Mouse (Mus musculus) embryonic facial prominence, embryonic 13.5 days (tissue): ENCODE measurements around the gene Cxcl3. TPM values are rescaled to one million over a fixed set of nuclear protein-coding genes. Genes with fewer than 3 reads are reported as not detected.
"Not testable (repeated sequence)": the region's sequence is repeated elsewhere in the genome, so short reads cannot be mapped to it uniquely, and the experiment has no call there.

ENCODE experiments used
- ATAC-seq: fragments of 200-750 bp; cut with Nextera tagmentation; 2 replicates; pipeline ENCODE4 v1.8.0; 2017; ENCODE audit warnings: low read depth; ENCODE audit not compliant: insufficient number of reproducible peaks, insufficient read depth, low FRiP score, low TSS enrichment
- H3K27ac ChIP-seq: fragments of 300-500 bp; sonication (generic); 2 replicates; pipeline ENCODE4 v1.5.1; 2015; ENCODE audit warnings: moderate library complexity, mild to moderate bottlenecking, inconsistent platforms
- H3K27me3 ChIP-seq: fragments of 300-500 bp; sonication (generic); 2 replicates; pipeline ENCODE4 v1.6.1; 2015; ENCODE audit warnings: mild to moderate bottlenecking, inconsistent platforms
- H3K36me3 ChIP-seq: fragments of 300-500 bp; sonication (generic); 2 replicates; pipeline ENCODE4 v1.6.1; 2015; ENCODE audit warnings: mild to moderate bottlenecking, inconsistent platforms
- H3K4me1 ChIP-seq: fragments of 300-500 bp; sonication (generic); 2 replicates; pipeline ENCODE4 v1.6.1; 2015; ENCODE audit warnings: inconsistent platforms
- H3K4me2 ChIP-seq: fragments of 300-500 bp; sonication (generic); 2 replicates; pipeline ENCODE4 v1.6.1; 2015; ENCODE audit warnings: moderate library complexity, mild to moderate bottlenecking, inconsistent platforms
- H3K4me3 ChIP-seq: fragments of 300-500 bp; sonication (generic); 2 replicates; pipeline ENCODE4 v1.5.1; 2015; ENCODE audit warnings: mild to moderate bottlenecking, inconsistent platforms
- H3K9ac ChIP-seq: fragments of 300-500 bp; sonication (generic); 2 replicates; pipeline ENCODE4 v1.6.1; 2015; ENCODE audit warnings: mild to moderate bottlenecking, inconsistent platforms
- H3K9me3 ChIP-seq: fragments of 300-500 bp; sonication (generic); 2 replicates; pipeline ENCODE4 v1.6.1; 2016; ENCODE audit warnings: inconsistent platforms
- WGBS: fragments of 180-500 bp; shearing (Covaris S2); methylation state at CpG from one replicate; pipeline ENCODE4 v1.1.7; 2015; ENCODE audit warnings: mixed read lengths; 5-methylcytosine and 5-hydroxymethylcytosine counted together
- microRNA-seq: library from miRNA; unstranded; fragments of <30 nt; microRNA quantifications from one replicate; pipeline ENCODE4, GENCODE M21; 2016
- polyA plus RNA-seq: library from polyadenylated mRNA; unstranded; fragments of >200 nt; fragmentation: Nextera tagmentation; extraction: Ambion mirVana; gene quantifications from 2 replicates; pipeline ENCODE4 v1.2.1, GENCODE M21; 2015

The Cxcl3 gene
- polyA plus RNA-seq, 1 experiment from 2014 or later: 0.41 TPM

DNA sequence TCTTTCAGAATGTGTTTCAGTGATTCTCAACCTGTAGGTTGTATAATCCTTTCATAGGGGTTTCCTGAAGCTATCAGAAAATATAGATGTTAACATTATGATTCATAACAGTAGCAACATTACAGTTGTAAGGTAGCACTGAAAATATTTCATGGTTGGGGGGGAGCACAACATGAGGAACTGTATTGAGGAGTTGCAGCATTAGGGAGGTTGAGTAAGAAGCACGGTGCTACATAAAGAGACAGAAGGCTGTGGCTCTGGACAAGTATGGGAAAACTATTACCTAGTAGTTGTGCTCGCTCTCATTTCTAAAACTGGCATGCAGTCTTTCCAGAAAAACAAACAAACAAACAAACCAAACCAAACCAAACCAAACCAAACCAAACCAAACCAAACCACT lies 9.5 kb downstream of the Cxcl3 start:
- 91% methylated on average over 2 of the region's 2 CpGs for WGBS
- H3K4me2 ChIP-seq, H3K27me3 ChIP-seq, H3K9ac ChIP-seq, H3K36me3 ChIP-seq, H3K27ac ChIP-seq, H3K4me1 ChIP-seq, H3K9me3 ChIP-seq, ATAC-seq, H3K4me3 ChIP-seq: not testable (repeated sequence)

- Histone ChIP-seq H3K27ac (no peak overlapping the region), H3K9me3 (no peaks in the 10 kb centered on the region), H3K27me3 (no peaks in the 10 kb centered on the region), H3K4me2 (no peak overlapping the region), H3K9ac (no peak overlapping the region), H3K4me3 (no peak overlapping the region), H3K36me3 (no peaks in the 10 kb centered on the region), H3K4me1 (peaks cover 5% of the 10 kb centered on the region)
- no peak for ATAC-seq
These were observed 18.7 kb downstream of the Cxcl3 start for GRCm38 (mm10) chr5:90804574-90804973.

- Histone ChIP-seq H3K4me2 (no peak overlapping the region), H3K27me3 (no peaks in the 10 kb centered on the region), H3K9me3 (no peaks in the 10 kb centered on the region), H3K4me3 (no peak overlapping the region), H3K4me1 (peaks cover 5% of the 10 kb centered on the region), H3K9ac (no peak overlapping the region), H3K27ac (no peak overlapping the region), H3K36me3 (no peaks in the 10 kb centered on the region)
- ATAC-seq: no peak
These were observed 20.1 kb downstream of the Cxcl3 start for GRCm38 (mm10) chr5:90806050-90806449.

- ATAC-seq: no peak
- Histone ChIP-seq H3K4me1 (peaks cover 5% of the 10 kb centered on the region), H3K27ac (no peak overlapping the region), H3K36me3 (no peaks in the 10 kb centered on the region), H3K4me3 (no peak overlapping the region), H3K4me2 (no peak overlapping the region), H3K27me3 (no peaks in the 10 kb centered on the region), H3K9me3 (no peaks in the 10 kb centered on the region), H3K9ac (no peak overlapping the region)
- WGBS: 43% methylated on average over 3 of the region's 3 CpGs
These were observed 21.5 kb downstream of the Cxcl3 start for GRCm38 (mm10) chr5:90807176-90807950.

GRCm38 (mm10) chr5:90819756-90820155 lies 33.9 kb downstream of the Cxcl3 start:
- ATAC-seq: no peak

GRCm38 (mm10) chr5:90832145-90832767 lies 46.4 kb downstream of the Cxcl3 start:
- no peaks in the 10 kb centered on the region for H3K9me3 ChIP-seq
- peak overlapping the region; percentile 35 for H3K4me2 ChIP-seq
- no peaks in the 10 kb centered on the region; the same call in none of the 2 replicates for H3K27me3 ChIP-seq
- no peak overlapping the region for H3K4me3 ChIP-seq
- H3K9ac ChIP-seq: no peak overlapping the region
- peak overlapping the region; percentile 67 for H3K27ac ChIP-seq
- H3K36me3 ChIP-seq: no peaks in the 10 kb centered on the region
- H3K4me1 ChIP-seq: peaks cover 17% of the 10 kb centered on the region
- WGBS: 29% methylated on average over 11 of the region's 11 CpGs
- ATAC-seq: peak; percentile 85

More at GRCm38 (mm10) chr5:90819756-90820155, 33.9 kb downstream of the Cxcl3 start:
- H3K4me2 ChIP-seq: no peak overlapping the region
- H3K9me3 ChIP-seq: no peaks in the 10 kb centered on the region
- no peaks in the 10 kb centered on the region for H3K36me3 ChIP-seq
- H3K27ac ChIP-seq: no peak overlapping the region
- H3K27me3 ChIP-seq: no peaks in the 10 kb centered on the region
- no peak overlapping the region for H3K9ac ChIP-seq
- no peak overlapping the region for H3K4me3 ChIP-seq
- H3K4me1 ChIP-seq: no peaks in the 10 kb centered on the region

- Histone ChIP-seq H3K4me1 (peaks cover 17% of the 10 kb centered on the region), H3K4me2 (no peak overlapping the region), H3K27me3 (no peaks in the 10 kb centered on the region; the same call in none of the 2 replicates), H3K36me3 (no peaks in the 10 kb centered on the region), H3K4me3 (no peak overlapping the region), H3K9ac (no peak overlapping the region), H3K27ac (peak overlapping the region; percentile 67), H3K9me3 (no peaks in the 10 kb centered on the region)
- peak; percentile 62 for ATAC-seq
- 55% methylated on average over 8 of the region's 8 CpGs for WGBS
These were observed 47.0 kb downstream of the Cxcl3 start for GRCm38 (mm10) chr5:90832768-90833388.

- no peak for ATAC-seq
- Histone ChIP-seq H3K9ac (no peak overlapping the region), H3K9me3 (no peaks in the 10 kb centered on the region), H3K4me2 (no peak overlapping the region), H3K27me3 (no peaks in the 10 kb centered on the region; the same call in none of the 2 replicates), H3K27ac (no peak overlapping the region), H3K4me1 (peaks cover 17% of the 10 kb centered on the region), H3K36me3 (no peaks in the 10 kb centered on the region), H3K4me3 (no peak overlapping the region)
- 62% methylated on average over 4 of the region's 4 CpGs for WGBS
These were observed 48.5 kb downstream of the Cxcl3 start for GRCm38 (mm10) chr5:90834436-90834835.

DNA sequence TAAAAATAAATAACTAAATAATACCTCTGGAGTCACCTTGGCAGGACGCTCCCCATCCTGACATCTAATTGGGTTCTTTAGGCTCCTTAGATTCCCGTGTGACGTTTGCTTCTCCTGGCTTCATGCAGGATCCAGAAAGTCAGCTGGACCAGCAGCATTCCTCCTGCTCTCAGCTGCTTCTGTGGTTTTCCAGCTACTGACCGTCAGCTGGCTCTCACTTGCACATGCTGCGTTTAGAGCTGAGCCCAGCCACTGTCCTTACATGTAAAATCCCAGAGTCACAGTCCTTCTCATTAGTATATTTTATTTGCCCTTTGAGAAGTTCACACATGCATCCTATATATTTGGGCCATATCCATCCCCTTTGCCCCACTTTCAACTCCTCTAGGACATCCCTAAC lies 52.7 kb downstream of the Cxcl3 start:
- 78% methylated on average over 5 of the region's 5 CpGs for WGBS
- Histone ChIP-seq H3K4me3 (no peak overlapping the region), H3K36me3 (no peaks in the 10 kb centered on the region), H3K27ac (no peak overlapping the region), H3K9me3 (no peaks in the 10 kb centered on the region), H3K27me3 (no peaks in the 10 kb centered on the region; the same call in none of the 2 replicates), H3K9ac (no peak overlapping the region), H3K4me1 (0 out of 2 replicates have a peak, but pooled peaks cover 4% of the 10 kb centered on the region), H3K4me2 (no peak overlapping the region)
- no peak for ATAC-seq

Small RNAs within 50 kb of the gene (microRNA-seq; reads per million reads assigned to microRNA genes)
- gene Gm24322: not detected

Other genes with a start within 250 kb of the Cxcl3 start
- not detected in 2 replicates for gene 5830473C10Rik, start 225.0 kb upstream of the Cxcl3 start, polyA plus RNA-seq
- 1.3 and 1.5 TPM in 2 replicates for gene Rassf6, start 145.4 kb upstream of the Cxcl3 start, polyA plus RNA-seq
- 1.7 and 3.1 TPM in 2 replicates for gene Cxcl5, start 26.7 kb upstream of the Cxcl3 start, polyA plus RNA-seq
- gene Ppbp, start 17.6 kb upstream of the Cxcl3 start, polyA plus RNA-seq: 8.0 and 10.0 TPM in 2 replicates
- 62.7 and 65.2 TPM in 2 replicates for gene Pf4, start 13.7 kb upstream of the Cxcl3 start, polyA plus RNA-seq
- 0.13 TPM in 1 of 2 replicates, not detected in the other for gene Cxcl15, start 8.4 kb downstream of the Cxcl3 start, polyA plus RNA-seq
- 0.38 and 1.5 TPM in 2 replicates for gene Cxcl1, start 105.1 kb downstream of the Cxcl3 start, polyA plus RNA-seq
- 0.23 TPM in 1 of 2 replicates, not detected in the other for gene Cxcl2, start 117.8 kb downstream of the Cxcl3 start, polyA plus RNA-seq
- 60.1 and 67.4 TPM in 2 replicates for gene Mthfd2l, start 145.0 kb downstream of the Cxcl3 start, polyA plus RNA-seq
- gene Epgn, start 241.4 kb downstream of the Cxcl3 start, polyA plus RNA-seq: 0.44 and 0.60 TPM in 2 replicates